Mouse (Mus musculus) ovary, adult 18-20 months (tissue): Measurements from ENCODE around the gene Tex35.

Experiments used
- DNase-seq: peaks from one replicate; pipeline ENCODE4 v3.0.0; 2022; ENCODE audit warnings: low spot score, mixed read lengths

The Tex35 gene

DNA sequence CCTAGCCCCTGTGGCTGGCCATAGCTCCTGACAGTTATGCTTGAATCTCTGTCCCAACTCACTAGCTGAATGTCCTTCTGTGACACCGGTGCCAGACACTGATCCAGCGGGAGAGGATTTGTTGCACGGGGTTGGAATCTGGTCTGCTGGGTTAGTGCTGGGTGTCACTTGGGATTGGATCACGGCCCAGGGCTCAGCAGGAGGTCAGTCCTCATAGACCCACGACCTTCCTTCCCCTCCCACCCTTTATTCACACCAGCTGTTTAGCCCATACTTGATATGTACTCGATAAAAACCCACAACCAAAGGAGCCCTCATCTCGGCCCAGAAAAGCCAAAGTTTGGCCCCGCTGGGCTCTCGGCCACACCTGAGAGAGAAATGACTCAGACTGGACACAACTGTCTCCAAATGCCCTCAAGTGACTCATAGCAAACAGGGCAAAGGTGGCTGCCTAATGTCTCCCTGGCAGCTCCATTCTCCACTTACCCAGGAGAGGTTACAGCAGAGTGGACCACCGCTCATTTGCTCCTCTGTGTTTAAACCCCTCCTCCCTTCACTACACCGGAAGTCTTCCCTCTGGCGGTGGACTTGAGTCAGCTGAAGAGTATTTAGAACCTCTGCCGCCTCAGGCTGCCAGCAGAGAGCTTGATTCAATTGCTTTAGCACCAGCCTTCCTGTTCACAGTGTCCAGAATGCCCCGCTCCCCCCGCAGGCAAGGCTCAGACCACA lies 27.2 kb downstream of the Tex35 start:
- no peak for DNase-seq

DNA sequence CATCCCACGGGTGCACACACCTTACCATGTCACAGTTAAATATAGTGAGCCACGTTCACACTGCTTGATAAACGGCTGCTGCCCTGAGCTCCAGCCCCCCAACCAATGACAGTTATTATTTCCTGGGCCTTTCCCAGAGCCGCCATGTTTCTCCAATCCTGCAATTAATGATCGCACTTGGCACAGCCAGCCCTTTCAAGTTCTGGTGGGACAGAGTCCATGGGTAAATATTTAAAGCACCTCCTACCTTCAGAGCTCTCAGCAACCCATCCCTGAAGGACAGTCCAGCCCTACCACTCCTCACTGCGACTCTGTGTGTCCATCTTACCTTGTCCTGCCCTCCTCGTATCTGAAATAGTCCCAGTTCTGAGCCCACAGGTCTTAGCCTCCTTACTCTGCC lies 28.4 kb downstream of the Tex35 start:
- DNase-seq: no peak

DNA sequence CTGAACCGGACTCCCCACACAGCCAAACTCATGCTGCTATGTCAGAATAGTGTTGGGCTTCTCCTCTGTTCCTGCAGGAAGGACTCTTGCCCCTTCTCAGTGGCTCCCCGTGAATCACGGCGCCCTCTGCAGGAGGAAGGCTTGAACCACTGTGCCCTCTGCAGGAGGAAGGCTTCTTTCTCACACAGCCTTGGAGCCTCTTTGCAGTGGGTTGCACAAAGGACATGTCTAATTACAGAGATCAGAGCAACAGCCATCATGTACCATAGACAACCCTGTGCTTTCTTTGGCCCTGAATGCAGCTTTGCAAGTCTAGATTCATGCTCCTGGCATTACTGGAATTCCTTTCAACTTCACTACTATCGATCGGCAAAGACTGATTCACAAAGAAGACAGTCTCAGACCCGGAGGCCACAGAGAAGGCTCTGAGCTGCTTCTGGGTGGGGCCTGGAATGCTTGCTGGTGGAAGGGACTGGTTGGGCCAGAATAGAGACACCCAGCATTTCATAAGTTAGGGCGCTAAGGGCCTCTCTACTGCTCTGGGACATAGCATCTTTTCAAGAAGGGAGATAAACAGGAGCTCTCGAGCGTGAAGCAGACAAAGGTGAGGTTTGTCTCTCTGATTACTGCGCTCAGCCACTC lies 29.0 kb downstream of the Tex35 start:
- no peak for DNase-seq

DNA sequence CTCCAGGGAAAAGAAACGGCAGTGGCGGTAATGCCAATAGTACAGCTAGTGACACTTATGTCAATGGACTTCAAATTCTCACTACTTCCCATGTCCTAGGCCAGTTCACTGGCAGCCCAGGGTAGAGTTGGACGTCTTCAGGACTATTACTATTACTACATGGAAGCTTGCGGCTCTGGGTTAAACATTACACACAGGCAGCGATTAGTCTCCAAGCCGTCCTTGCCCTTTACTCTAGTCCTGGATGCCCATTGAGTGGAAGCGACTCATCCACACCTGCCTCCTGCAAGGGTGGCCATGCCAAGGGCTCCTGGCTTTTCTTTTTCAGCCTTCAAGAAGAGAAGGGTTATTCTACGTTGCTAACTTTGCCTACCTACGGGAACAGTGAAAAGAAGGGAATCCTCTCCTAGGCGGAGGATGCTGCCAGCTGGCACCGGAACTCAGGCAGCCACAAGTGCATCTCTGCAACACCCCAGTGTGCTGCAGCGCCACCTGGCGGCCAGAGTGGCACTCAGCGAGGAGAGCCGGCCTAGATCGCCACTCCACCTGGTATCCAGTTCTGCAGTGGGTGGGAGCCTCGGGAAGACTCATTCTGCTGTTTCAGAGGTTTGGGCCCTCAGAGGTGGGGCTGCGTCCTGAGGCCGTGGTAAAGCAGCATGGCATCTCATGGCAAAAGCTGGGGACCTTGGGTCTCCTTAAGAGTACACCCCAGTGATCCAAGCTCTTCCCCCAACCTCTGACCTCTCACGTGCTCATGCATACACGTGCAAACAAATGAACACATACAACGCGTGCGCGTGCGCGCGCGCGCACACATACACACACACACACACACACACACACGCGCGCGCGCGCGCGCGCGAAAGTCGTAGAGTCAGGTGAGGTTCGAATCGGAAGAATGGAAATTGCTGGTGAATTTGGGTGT lies 31.4 kb downstream of the Tex35 start:
- DNase-seq: peak; percentile 74

DNA sequence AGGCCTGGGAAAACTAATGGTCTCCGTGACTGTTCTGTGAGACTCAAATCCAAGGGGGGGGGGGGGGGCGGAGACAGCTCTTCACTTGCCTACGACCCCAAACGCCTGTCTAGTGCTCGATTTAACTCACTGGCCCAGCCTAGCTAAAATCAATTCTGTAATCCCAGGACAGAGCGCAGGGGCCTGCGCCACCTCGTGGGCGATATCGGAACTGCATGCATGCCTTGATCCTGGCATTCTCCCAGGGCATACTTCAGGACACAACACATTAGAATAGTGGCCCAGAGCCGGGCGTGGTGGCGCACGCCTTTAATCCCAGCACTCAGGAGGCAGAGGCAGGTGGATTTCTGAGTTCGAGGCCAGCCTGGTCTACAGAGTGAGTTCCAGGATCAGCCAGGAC lies 32.2 kb downstream of the Tex35 start:
- no peak for DNase-seq

DNA sequence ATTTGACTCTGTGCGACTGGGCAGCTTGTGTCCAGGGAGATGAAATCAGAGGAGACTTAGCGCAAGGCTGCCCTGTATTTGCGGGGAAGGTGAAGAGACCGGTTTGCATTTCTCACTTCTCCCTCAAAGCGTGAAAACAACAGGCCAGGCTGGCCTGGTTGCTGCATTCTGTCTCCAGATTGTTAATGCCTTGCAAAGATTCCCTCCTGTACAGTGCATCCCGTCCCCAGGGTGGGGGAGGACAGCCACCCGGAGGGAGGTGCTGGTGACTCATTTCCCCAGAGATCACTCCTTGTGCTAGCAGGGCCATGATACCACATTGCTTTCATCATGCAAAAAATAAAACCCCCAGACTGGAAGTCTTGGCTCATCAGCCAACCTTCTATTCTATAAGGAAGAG lies 33.5 kb downstream of the Tex35 start:
- peak; percentile 53 for DNase-seq

DNA sequence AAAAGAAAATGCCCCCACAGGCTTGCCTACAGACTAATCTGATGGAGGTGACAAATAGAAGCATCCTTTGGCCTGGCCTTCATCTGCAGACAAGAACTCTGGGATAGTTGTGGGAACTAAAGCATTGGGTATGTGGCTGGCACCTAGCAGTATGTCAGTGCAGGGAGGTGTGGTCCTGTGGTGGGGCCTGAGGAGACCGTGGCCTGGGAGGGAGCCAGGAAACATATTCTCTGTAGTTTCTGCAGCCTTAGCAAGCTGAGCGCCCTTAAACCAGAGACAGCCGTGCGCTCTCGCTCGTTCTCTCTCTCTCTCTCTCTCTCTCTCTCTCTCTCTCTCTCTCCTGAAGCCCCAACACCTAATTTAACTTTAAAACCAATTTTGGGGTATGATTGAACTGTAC lies 34.1 kb downstream of the Tex35 start:
- DNase-seq: no peak

DNA sequence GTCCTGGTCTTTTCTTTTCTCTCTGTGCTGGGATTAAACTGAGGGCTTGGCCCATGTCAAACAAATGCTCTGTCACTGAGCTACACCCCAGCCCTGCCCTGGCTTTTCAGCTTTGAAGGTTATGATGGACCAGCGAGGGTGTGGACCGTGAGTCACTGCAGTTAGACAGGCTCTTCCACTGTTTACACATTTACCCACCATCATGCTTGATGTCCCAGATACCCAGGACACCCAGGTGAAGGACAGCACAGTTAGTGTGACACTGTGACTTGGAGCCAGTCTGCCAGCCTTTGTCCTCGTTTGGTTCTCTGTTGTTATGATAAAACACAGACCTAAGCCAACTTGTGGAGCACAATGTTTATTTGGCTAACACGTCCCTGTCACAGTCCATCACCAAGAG lies 34.9 kb downstream of the Tex35 start:
- no peak for DNase-seq

DNA sequence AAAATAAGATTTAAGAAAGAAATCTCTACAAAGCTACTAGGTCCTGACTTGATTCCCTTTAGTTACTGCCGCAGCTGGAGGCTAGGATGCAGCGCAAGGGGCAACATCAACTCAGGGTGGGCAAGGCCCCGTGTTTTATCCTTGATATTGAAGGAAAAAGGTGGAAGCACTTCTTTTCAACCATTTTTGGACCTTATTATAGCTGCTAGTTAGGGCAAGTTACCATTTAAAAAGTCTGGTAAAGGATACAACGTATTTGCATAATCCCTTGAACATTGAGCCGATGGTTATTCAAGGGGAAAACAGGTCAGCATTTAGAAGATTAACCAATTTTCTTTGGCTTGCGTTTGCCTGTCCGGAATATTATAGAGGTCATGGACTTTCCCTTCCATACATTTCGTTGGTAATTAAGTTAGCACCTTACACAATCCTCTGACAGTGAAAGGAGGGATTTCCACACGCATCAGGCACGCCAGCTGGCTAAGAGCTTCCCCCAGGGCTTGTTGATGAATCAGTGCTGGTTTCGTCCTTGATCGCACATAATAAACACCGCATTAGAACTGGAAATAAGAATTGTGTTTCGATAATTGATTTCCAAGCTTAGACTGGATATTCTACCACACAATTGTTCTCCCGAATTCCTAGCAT lies 39.2 kb downstream of the Tex35 start:
- DNase-seq: no peak

DNA sequence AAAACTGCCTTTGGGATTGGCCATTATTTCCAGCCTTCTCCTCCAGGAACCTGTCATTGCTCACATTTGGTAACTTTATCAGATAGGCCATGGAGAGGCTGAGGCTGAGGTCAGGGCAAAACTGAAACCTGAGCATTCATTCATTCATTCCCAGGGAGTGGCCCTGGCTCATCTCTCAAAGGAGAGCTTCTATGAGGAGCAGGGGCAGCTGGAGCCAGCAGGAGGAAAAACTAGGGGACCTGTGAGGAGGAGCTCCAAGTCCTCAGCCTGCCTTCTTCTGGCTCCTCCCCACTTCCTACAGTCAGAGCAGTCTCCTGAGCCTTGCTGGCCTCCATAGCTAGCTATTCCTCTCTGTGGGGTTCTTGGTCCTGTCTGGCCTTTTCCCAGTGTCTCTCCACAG lies 40.2 kb downstream of the Tex35 start:
- DNase-seq: no peak

DNA sequence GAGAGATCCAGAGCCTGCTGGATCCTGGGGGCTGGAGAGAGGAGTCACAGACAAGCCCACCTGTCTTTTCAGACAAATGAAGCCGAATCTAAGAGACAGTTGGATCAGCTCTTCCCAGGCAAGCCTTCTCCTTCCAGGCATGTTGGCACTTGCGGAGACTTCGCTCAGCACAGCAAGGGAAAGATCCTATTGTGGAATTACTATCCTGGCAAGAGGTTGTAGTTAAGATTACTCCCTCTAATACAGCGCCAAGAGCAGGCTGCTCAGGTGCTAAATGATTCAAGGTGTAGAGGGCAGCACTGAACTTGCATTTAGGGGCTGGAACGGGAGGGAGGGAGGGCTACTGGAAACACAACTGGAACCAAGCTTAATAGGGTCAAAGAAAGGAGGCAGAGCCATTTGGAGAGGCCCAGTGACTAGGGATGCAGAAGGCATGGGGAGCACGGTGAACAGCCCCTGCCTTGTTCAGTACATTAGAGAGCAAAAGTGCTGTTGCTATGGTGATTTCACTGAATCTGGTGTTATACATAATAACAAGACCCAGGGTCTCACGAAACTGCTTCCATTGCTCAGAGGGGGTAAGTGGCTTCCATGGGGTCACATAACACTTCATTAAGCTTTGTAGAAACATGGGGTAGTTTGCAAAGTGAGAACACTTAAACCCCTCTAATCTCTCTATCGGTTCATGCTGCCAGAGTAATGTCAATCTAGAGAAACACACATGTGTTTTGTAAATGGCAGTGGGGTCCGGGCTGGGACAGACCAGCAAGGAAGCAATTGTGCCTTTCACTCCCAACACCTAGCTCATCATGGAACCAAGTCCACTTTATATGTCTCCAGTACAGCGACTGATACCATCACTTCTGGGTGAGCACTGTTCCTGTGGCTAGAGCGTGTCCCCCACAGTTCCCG lies 42.4 kb downstream of the Tex35 start:
- no peak for DNase-seq

DNA sequence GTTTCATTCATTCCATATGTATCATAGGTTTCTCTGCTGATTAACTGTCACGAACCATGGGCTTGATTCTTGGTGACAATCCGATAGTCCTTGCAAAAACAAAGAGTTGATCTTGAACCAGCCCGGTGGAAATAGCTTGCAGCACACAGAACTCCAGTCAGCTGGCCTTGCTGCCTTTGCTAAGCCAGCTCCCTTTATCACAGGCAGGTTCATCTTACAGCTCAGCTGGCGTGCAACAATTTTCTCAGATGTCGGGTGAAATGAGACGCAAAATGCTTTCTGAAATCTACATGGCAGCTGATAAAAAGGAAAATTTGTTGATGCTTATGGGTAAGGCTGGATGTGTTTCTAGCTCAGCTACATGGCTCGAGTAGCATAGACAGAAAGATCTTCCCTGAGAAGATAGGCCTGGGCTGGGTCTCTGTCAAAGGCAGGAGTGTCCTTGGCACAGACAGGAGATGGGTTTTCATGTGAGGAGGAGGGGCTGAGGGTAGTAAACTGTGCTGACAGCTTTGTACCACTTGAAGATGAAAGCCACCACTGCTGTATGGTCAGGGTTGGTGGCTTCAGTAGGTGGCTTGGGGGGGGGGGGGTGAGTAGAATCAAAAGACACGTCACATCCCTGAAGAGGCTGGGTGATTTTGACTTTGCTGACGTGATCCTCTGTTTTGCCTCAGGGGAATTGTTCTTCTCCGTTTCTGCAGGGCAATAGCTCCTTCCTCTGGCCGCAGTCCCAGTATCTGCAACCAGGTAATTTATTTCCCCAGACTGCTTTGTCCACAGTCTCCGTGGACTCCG lies 45.0 kb downstream of the Tex35 start:
- DNase-seq: no peak

DNA sequence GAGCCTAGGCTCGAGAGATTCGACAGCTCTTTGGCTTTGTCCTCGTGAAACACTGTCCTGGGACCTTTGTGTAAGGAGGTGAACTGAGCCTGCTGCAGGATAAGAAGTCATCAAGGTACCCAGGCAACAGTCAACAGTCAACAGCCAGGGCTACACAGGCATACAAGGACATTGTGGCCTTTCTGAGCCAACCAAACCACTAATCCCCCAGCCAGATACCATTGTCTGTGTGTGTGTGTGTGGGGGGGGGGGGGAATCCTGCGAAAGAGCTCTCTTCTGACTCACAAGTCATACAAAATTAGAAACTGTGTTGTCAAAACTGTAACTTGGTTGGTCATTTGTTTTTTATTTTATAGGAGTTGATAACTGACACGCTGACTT lies 46.0 kb downstream of the Tex35 start:
- DNase-seq: no peak

DNA sequence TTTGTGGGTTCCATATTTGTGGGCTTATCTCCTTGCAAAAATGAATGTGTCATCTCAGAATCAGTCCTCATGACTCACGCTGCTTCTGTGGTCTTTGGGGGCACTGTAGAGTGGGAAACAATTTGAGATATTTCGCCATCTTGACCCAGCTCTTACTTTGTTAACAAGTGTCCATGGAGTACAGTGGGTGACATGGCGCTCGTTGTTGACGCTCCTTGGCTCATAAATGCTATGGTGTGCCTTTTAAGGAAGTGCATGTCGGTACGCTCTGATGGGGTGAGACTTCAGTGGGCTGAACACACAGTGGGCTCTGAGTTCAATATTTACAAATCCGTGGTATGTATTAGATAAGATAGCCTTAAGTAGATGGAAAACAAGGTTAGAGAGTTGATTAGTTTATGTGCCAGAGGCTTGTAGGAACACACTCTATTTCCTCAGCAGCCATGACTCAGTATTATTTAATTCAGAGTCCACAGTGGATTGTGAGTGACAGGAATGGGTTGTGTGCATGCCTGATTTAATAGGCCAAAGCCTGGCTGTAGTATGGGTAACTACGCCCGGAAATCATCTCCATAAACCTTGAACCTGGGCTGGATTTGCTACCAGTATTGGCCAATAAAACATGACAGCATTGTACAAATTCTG lies 46.6 kb downstream of the Tex35 start:
- no peak for DNase-seq

DNA sequence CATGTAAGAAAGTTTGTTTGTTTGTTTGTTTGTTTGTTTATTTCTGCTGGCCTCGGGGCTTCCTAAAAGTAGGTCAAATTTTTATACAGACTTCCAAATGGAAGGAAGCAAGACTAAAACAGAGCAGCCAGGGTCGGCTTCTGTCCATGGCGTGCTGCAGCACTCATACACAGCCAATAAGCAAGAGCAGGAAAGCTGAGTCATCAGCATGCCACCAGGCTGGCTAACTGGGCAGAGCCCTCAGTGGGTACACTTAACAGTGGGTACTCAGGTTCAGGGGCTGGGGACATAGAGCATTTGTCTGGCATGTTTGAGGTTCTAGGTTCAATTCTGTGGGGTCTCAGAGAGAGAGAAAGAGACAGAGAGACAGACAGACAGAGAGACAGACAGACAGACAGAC lies 47.3 kb downstream of the Tex35 start:
- DNase-seq: no peak

DNA sequence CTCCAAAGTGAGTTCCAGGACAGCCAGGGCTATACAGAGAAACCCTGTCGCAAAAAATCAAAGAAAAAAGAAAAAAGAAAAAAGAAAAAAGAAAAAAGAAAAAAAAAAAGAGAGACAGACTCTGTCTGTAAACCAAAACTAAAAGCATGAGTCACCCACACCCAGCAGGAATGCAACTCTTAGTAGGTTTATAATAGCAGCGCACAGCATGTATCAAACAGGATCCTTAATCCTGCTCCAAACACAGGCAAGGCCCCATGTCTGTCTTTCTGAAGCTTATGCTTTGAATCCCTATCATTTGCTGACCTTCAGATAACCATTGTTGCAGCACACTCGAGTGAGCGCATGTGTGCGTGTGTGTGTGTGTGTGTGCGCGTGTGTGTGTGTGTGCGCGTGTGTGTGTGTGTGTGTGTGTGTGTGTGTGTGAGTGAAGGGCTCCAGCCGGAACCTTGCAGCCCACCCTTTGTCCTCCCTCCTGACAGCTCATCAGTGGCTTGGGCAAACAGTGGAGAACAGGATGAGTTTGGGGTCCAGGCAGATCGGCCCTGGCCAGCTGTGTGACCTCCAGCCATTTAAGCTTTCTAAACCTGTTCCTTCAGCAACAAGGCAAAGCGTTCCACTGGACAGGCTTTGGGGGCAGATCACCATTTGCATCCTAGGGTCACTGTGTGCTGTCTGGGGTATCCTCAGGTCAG lies 47.9 kb downstream of the Tex35 start:
- no peak for DNase-seq

DNA sequence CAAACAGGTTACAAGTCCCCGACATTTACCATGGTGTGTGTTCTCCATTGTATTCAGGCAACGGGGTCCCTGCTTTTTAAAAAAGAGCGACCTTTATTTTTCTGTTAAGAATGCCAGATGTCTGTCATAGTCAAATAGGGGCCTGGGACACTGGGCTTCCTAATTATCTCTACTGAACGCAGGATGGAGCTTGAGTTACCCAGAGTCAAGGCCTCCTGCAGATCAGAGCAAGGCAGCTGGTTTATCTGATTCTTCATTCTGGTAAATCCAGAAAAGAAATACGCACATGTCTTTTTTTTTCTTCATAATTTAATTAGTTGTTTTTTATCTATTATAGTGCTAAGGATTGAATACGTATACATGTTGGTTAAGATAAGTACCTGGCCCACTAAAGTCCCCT lies 52.6 kb downstream of the Tex35 start:
- DNase-seq: no peak

DNA sequence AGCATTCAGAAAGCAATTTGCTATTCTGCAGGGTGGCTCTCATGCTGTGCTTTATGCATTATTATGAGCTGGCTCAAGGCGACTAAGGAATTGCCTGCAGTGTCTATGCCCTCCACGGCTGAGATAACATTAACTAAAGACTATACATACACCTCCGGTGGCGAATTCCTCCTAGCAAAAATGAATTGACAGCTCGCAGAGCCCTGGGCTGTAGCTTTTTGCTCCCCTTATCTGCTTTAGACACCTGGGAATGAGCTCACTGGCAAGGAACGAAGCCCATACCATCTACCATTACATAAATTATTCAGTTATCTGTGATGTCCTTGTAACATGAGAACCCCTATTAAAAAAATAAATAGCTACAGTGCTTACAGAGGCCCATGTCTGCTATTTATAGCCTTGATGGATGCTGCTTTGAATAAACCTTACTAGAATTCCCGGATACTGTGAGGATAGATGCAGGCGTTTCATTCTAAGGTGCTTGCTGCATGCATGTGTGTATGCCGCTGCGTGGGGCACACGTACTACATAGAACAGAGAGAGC lies 53.1 kb downstream of the Tex35 start:
- no peak for DNase-seq

DNA sequence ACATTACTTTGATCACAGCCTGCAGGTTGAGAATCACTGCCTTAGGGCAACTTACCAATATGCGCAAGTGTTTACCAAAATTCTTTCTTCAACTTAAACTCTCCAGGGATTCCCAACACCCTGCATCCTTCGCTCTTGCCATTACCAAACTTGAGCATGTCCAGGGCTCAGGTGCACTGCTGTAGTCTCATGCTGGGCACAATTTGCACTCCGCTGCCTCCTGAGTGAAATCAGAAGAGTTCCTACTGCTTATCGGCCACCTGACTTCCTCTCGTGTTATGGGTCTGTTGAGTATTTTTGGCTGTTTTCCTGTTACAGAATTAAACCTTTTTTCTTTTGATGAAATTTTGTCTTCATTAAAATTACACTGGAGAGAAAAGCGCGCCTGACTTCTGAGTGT lies 53.8 kb downstream of the Tex35 start:
- no peak for DNase-seq
